Mouse (Mus musculus): Measurements from ENCODE around the gene 2900026A02Rik. TPM values are rescaled to one million over a fixed set of nuclear protein-coding genes. Genes with fewer than 3 reads are reported as not detected.

2900026A02Rik gene
- total and polyA plus RNA-seq, 3 experiments = 18.0 to 21.4 (median 19.2) TPM

- intact Hi-C loops (cut with DNase I) = no loop called here
Observed at GRCm38 (mm10) chr5:113087465-113087864, 133.6 kb downstream of the 2900026A02Rik start.

GRCm38 (mm10) chr5:113086990-113087389, 134.0 kb downstream of the 2900026A02Rik start:
- H3K9ac ChIP-seq (ENCODE audit: low read depth, low read length) = no peak overlapping the region
- H3K79me2 ChIP-seq (replicated peaks; ENCODE audit: control insufficient read depth, insufficient read depth, low read length) = no peaks in the 10 kb centered on the region
- WGBS = 70% methylated on average over 4 of the region's 4 CpGs
- no peak for DNase-seq
- H3K27me3 ChIP-seq (ENCODE audit: control insufficient read depth, insufficient read depth, low read length) = no peaks in the 10 kb centered on the region
- H3K27ac ChIP-seq = no peak overlapping the region
- no peak for TF ChIP-seq POLR2A (IDR thresholded peaks at IDR 0.05; ENCODE audit: insufficient read depth, low read depth, low read length)
- TF ChIP-seq EP300 (IDR thresholded peaks at IDR 0.05; ENCODE audit: insufficient read depth, low read depth, low read length) = no peak
- TF ChIP-seq CTCF (IDR thresholded peaks at IDR 0.05) = no peak
- intact Hi-C loops (cut with DNase I) = no loop called here
- no peak overlapping the region for H3K4me3 ChIP-seq
- peaks cover 5% of the 10 kb centered on the region for H3K4me1 ChIP-seq (ENCODE audit: control insufficient read depth, insufficient read depth, low read length)
- no peaks in the 10 kb centered on the region for H3K36me3 ChIP-seq (ENCODE audit: control insufficient read depth, insufficient read depth, low read length)

More at GRCm38 (mm10) chr5:113087465-113087864, 133.6 kb downstream of the 2900026A02Rik start:
- TF ChIP-seq CTCF (IDR thresholded peaks at IDR 0.05) = no peak
- TF ChIP-seq POLR2A (IDR thresholded peaks at IDR 0.05; ENCODE audit: insufficient read depth, low read depth, low read length) = no peak
- no peak for TF ChIP-seq EP300 (IDR thresholded peaks at IDR 0.05; ENCODE audit: insufficient read depth, low read depth, low read length)
- H3K27ac ChIP-seq = no peak overlapping the region
- H3K79me2 ChIP-seq (replicated peaks; ENCODE audit: control insufficient read depth, insufficient read depth, low read length) = no peaks in the 10 kb centered on the region
- no peak for DNase-seq
- H3K36me3 ChIP-seq (ENCODE audit: control insufficient read depth, insufficient read depth, low read length) = no peaks in the 10 kb centered on the region
- peaks cover 5% of the 10 kb centered on the region for H3K4me1 ChIP-seq (ENCODE audit: control insufficient read depth, insufficient read depth, low read length)
- H3K27me3 ChIP-seq (ENCODE audit: control insufficient read depth, insufficient read depth, low read length) = no peaks in the 10 kb centered on the region
- 89% methylated on average over 2 of the region's 2 CpGs for WGBS
- no peak overlapping the region for H3K4me3 ChIP-seq
- H3K9ac ChIP-seq (ENCODE audit: low read depth, low read length) = no peak overlapping the region

- Histone ChIP-seq H3K27me3 (ENCODE audit: control insufficient read depth, insufficient read depth, low read length) (no peaks in the 10 kb centered on the region), H3K27ac (no peak overlapping the region), H3K9ac (ENCODE audit: low read depth, low read length) (no peak overlapping the region), H3K4me1 (ENCODE audit: control insufficient read depth, insufficient read depth, low read length) (peaks cover 5% of the 10 kb centered on the region), H3K36me3 (ENCODE audit: control insufficient read depth, insufficient read depth, low read length) (no peaks in the 10 kb centered on the region), H3K79me2 (replicated peaks; ENCODE audit: control insufficient read depth, insufficient read depth, low read length) (no peaks in the 10 kb centered on the region), H3K4me3 (no peak overlapping the region)
- WGBS = 80% methylated on average over 12 of the region's 12 CpGs
- no peak for TF ChIP-seq EP300 (IDR thresholded peaks at IDR 0.05; ENCODE audit: insufficient read depth, low read depth, low read length)
- TF ChIP-seq POLR2A (IDR thresholded peaks at IDR 0.05; ENCODE audit: insufficient read depth, low read depth, low read length) = no peak
- DNase-seq = no peak
- intact Hi-C loops (cut with DNase I) = no loop called here
Observed at GRCm38 (mm10) chr5:113086439-113086838, 134.6 kb downstream of the 2900026A02Rik start.

- Histone ChIP-seq H3K27ac (no peak overlapping the region), H3K27me3 (ENCODE audit: control insufficient read depth, insufficient read depth, low read length) (no peaks in the 10 kb centered on the region), H3K79me2 (replicated peaks; ENCODE audit: control insufficient read depth, insufficient read depth, low read length) (no peaks in the 10 kb centered on the region), H3K4me3 (no peak overlapping the region), H3K4me1 (ENCODE audit: control insufficient read depth, insufficient read depth, low read length) (peaks cover 8% of the 10 kb centered on the region), H3K36me3 (ENCODE audit: control insufficient read depth, insufficient read depth, low read length) (no peaks in the 10 kb centered on the region), H3K9ac (ENCODE audit: low read depth, low read length) (no peak overlapping the region)
- no peak for DNase-seq
- intact Hi-C loops (cut with DNase I) = no loop called here
- 72% methylated on average over 2 of the region's 2 CpGs for WGBS
- no peak for TF ChIP-seq POLR2A (IDR thresholded peaks at IDR 0.05; ENCODE audit: insufficient read depth, low read depth, low read length)
- no peak for TF ChIP-seq CTCF (IDR thresholded peaks at IDR 0.05)
- no peak for TF ChIP-seq EP300 (IDR thresholded peaks at IDR 0.05; ENCODE audit: insufficient read depth, low read depth, low read length)
Observed at GRCm38 (mm10) chr5:113085931-113086330, 135.1 kb downstream of the 2900026A02Rik start.

- intact Hi-C loops (cut with DNase I) = no loop called here
- peaks cover 8% of the 10 kb centered on the region for H3K4me1 ChIP-seq (ENCODE audit: control insufficient read depth, insufficient read depth, low read length)
- no peak for DNase-seq
- H3K36me3 ChIP-seq (ENCODE audit: control insufficient read depth, insufficient read depth, low read length) = no peaks in the 10 kb centered on the region
- H3K27me3 ChIP-seq (ENCODE audit: control insufficient read depth, insufficient read depth, low read length) = no peaks in the 10 kb centered on the region
- H3K9ac ChIP-seq (ENCODE audit: low read depth, low read length) = no peak overlapping the region
- WGBS = 87% methylated on average over 2 of the region's 2 CpGs
- no peak overlapping the region for H3K4me3 ChIP-seq
- H3K27ac ChIP-seq = no peak overlapping the region
- TF ChIP-seq CTCF (IDR thresholded peaks at IDR 0.05) (no peak), POLR2A (IDR thresholded peaks at IDR 0.05; ENCODE audit: insufficient read depth, low read depth, low read length) (no peak), EP300 (IDR thresholded peaks at IDR 0.05; ENCODE audit: insufficient read depth, low read depth, low read length) (no peak)
- H3K79me2 ChIP-seq (replicated peaks; ENCODE audit: control insufficient read depth, insufficient read depth, low read length) = no peaks in the 10 kb centered on the region
Observed at GRCm38 (mm10) chr5:113084309-113084708, 136.7 kb downstream of the 2900026A02Rik start.

- H3K27ac ChIP-seq = no peak overlapping the region
Observed at GRCm38 (mm10) chr5:113082356-113083168, 138.5 kb downstream of the 2900026A02Rik start.

More at GRCm38 (mm10) chr5:113082356-113083168, 138.5 kb downstream of the 2900026A02Rik start:
- intact Hi-C loops (cut with DNase I) = no loop called here
- Histone ChIP-seq H3K36me3 (ENCODE audit: control insufficient read depth, insufficient read depth, low read length) (no peaks in the 10 kb centered on the region), H3K9ac (ENCODE audit: low read depth, low read length) (no peak overlapping the region), H3K4me1 (ENCODE audit: control insufficient read depth, insufficient read depth, low read length) (peaks cover 8% of the 10 kb centered on the region), H3K4me3 (no peak overlapping the region), H3K79me2 (replicated peaks; ENCODE audit: control insufficient read depth, insufficient read depth, low read length) (no peaks in the 10 kb centered on the region), H3K27me3 (ENCODE audit: control insufficient read depth, insufficient read depth, low read length) (no peaks in the 10 kb centered on the region)
- 24% methylated on average over 19 of the region's 19 CpGs for WGBS
- DNase-seq = no peak
- TF ChIP-seq POLR2A (IDR thresholded peaks at IDR 0.05; ENCODE audit: insufficient read depth, low read depth, low read length) (no peak; the same call in 1 of the 2 replicates), EP300 (IDR thresholded peaks at IDR 0.05; ENCODE audit: insufficient read depth, low read depth, low read length) (no peak), CTCF (IDR thresholded peaks at IDR 0.05) (no peak)

All from heart, adult 2 months (tissue).